In the genomic region with DNA sequence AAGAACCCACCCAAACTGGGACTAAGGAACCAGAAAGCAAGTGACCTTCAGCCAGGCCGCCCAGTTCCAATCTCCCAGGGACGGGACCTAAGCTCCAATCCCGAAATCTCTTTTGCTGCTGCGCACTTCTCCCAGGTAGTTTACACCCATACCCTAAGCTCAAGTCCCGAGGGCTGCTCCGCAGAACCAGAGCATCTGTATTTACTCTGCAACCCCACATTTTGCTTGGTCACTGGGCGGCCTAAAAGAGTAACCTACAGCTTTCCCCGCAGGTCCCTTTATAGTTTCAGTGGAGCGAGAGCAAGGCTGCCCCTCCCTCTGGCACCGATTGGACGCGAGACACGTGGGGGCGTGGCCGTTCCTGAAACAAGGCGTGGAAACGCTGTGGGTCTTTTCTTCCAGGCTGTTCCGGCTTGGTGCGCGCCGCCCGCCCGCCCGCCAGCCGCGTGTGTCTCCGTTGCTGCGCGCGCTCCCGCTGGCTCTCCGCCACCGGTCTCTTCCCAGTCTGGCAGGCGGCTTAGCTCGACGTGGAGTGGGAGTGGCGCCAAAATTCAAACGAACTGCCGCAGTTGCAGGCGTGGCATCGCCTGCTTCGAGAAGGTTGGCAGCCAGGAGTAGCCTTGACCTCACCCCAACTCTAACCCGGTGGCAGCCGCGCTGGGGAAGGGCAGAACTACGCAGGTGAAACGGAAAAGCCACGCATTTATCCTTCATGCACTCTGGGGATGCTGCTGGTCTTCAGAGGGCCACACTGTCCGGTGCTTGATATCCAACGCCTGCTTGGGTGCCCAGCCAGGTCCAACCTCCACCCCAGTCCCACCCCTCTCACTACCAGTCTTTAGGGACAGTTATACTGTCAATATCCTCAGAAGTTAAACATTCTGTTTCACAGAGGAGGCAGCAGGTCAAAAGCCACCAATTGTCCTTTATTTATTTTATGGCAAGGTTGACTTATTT, we compare ENCODE assay signal across 8 mouse cellular contexts. TPM values are rescaled to one million over a fixed set of nuclear protein-coding genes. Genes with fewer than 3 reads are reported as not detected.
A peak's percentile ranks its signal among the peaks of the same experiment; 100 is the strongest.
DNase-seq lines count a peak whose midpoint lies in the region; ATAC-seq lines count a peak whose summit lies in the region.
"Not testable (repeated sequence)": the region's sequence is repeated elsewhere in the genome, so short reads cannot be mapped to it uniquely, and the experiment has no call there.

No protein-coding gene starts in this region.

- not testable (repeated sequence) for H3K4me1 ChIP-seq in hindbrain, embryonic 12.5 days

- peak; percentile 99 for ATAC-seq in hindbrain, embryonic 12.5 days (ENCODE audit: low FRiP score)

- peak overlapping the region; percentile 55 for H3K4me2 ChIP-seq in hindbrain, embryonic 12.5 days (replicated peaks)

- H3K9me3 ChIP-seq in hindbrain, embryonic 12.5 days (replicated peaks) = not testable (repeated sequence)

- H3K9ac ChIP-seq in hindbrain, embryonic 12.5 days = not testable (repeated sequence)

- peak; percentile 94 for DNase-seq in MN1 (ENCODE audit: low spot score)
- DNase-seq in cerebellum, adult 9-10 months = peak; percentile 97
- peak; percentile 97 to 100 for DNase-seq in frontal cortex, postnatal 10 days (ENCODE audit: low spot score in 2 of 2)
- DNase-seq in layer of hippocampus, postnatal 14 days (ENCODE audit: low spot score in 2 of 2) = peak; percentile 98
- DNase-seq in lung, postnatal 14 days = peak; percentile 100
- DNase-seq in retina, adult 2 months (ENCODE audit: low read depth, low spot score) = peak; percentile 71
- DNase-seq in thymus, postnatal 36 days = peak; percentile 94 to 95

- not testable (repeated sequence) for H3K27ac ChIP-seq in hindbrain, embryonic 12.5 days

- H3K27me3 ChIP-seq in hindbrain, embryonic 12.5 days = not testable (repeated sequence)

- WGBS in hindbrain, embryonic 12.5 days = 1% methylated on average over 48 of the region's 50 CpGs

- H3K4me3 ChIP-seq in hindbrain, embryonic 12.5 days = peak overlapping the region; percentile 36

- H3K36me3 ChIP-seq in hindbrain, embryonic 12.5 days = not testable (repeated sequence)

RNA-seq across cellular contexts. Expression of gene Trim43a, which starts 18.8 kb away (rescaled TPM):
- polyA plus RNA-seq in hindbrain, embryonic 12.5 days (2016; fragmentation: Nextera tagmentation; extraction: Ambion mirVana) = 0.22 and 0.48 TPM in 2 replicates
- under 1 TPM in 1 of 2 experiments, not detected in 1; 0.69 TPM for total RNA-seq in layer of hippocampus, postnatal 14 days (2021)

RNA-seq across cellular contexts. Expression of gene Zfp949, which starts 51.7 kb away (rescaled TPM):
- polyA plus RNA-seq in hindbrain, embryonic 12.5 days (2016; fragmentation: Nextera tagmentation; extraction: Ambion mirVana) = 15.9 and 16.5 TPM in 2 replicates
- total RNA-seq in layer of hippocampus, postnatal 14 days (2021) = 10 to 100 TPM; 17.8 to 21.1 TPM
